Mouse (Mus musculus): Measurements from ENCODE around the gene Gramd1a. TPM values are rescaled to one million over a fixed set of nuclear protein-coding genes. Genes with fewer than 3 reads are reported as not detected.

Gramd1a gene
- polyA plus RNA-seq, 1 experiment from 2014 or later, result 11.9 TPM

- H3K9ac ChIP-seq, result no peak overlapping the region
- no peak for ATAC-seq (ENCODE audit: insufficient read depth)
- H3K4me2 ChIP-seq, result no peak overlapping the region
- no peaks in the 10 kb centered on the region for H3K27me3 ChIP-seq
- H3K9me3 ChIP-seq (replicated peaks), result no peaks in the 10 kb centered on the region
- H3K36me3 ChIP-seq (replicated peaks), result no peaks in the 10 kb centered on the region
- H3K4me1 ChIP-seq (replicated peaks), result no peaks in the 10 kb centered on the region; the same call in 1 of the 2 replicates
- H3K27ac ChIP-seq (replicated peaks), result no peak overlapping the region
- whole genome bisulfite sequencing (ENCODE audit: insufficient replicate concordance), result 38% methylated on average over 3 of the region's 3 CpGs
- H3K4me3 ChIP-seq (replicated peaks), result no peak overlapping the region
Measured at GRCm38 (mm10) chr7:31088206-31088605, 67.5 kb downstream of the Gramd1a start.

DNA sequence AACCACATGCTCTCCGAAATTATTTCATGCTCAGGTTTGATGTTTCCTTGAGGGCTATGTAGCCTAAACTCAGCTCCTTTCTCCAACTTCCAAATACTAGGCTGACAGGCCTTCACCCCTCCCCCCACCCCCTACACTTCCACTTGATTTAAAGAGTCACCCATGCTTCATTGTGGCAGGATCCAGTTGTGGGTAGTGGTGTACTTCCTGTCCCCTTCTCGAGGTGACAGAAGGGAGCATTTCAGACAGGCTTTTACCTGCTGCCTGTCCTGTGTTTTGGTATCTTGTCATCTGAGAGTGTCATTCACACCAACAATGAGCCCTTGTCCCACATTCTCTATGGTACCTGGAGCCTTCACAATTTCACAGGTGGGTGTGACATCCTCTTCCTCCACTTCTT lies 68.4 kb downstream of the Gramd1a start:
- no peaks in the 10 kb centered on the region for H3K36me3 ChIP-seq (replicated peaks)
- no peak overlapping the region for H3K9ac ChIP-seq
- no peaks in the 10 kb centered on the region for H3K27me3 ChIP-seq
- H3K4me3 ChIP-seq (replicated peaks), result no peak overlapping the region
- H3K4me2 ChIP-seq, result no peak overlapping the region
- no peaks in the 10 kb centered on the region; the same call in 1 of the 2 replicates for H3K4me1 ChIP-seq (replicated peaks)
- no peak overlapping the region for H3K27ac ChIP-seq (replicated peaks)
- ATAC-seq (ENCODE audit: insufficient read depth), result no peak
- H3K9me3 ChIP-seq (replicated peaks), result no peaks in the 10 kb centered on the region
- 19% methylated on average over 2 of the region's 2 CpGs for WGBS (ENCODE audit: insufficient replicate concordance)

- Histone ChIP-seq H3K4me3 (replicated peaks) (no peak overlapping the region), H3K27ac (replicated peaks) (no peak overlapping the region), H3K27me3 (no peaks in the 10 kb centered on the region), H3K9me3 (replicated peaks) (no peaks in the 10 kb centered on the region), H3K9ac (no peak overlapping the region), H3K4me1 (replicated peaks) (no peaks in the 10 kb centered on the region; the same call in 1 of the 2 replicates), H3K36me3 (replicated peaks) (no peaks in the 10 kb centered on the region), H3K4me2 (no peak overlapping the region)
- 69% methylated on average over 9 of the region's 9 CpGs for WGBS (ENCODE audit: insufficient replicate concordance)
- no peak for ATAC-seq (ENCODE audit: insufficient read depth)
Measured at GRCm38 (mm10) chr7:31086175-31086755, 69.4 kb downstream of the Gramd1a start.

- Histone ChIP-seq H3K4me1 (replicated peaks) (no peaks in the 10 kb centered on the region; the same call in 1 of the 2 replicates), H3K4me2 (no peak overlapping the region), H3K9me3 (replicated peaks) (no peaks in the 10 kb centered on the region), H3K27ac (replicated peaks) (no peak overlapping the region; the same call in 1 of the 2 replicates), H3K36me3 (replicated peaks) (no peaks in the 10 kb centered on the region), H3K9ac (no peak overlapping the region), H3K4me3 (replicated peaks) (no peak overlapping the region), H3K27me3 (no peaks in the 10 kb centered on the region)
- no peak for ATAC-seq (ENCODE audit: insufficient read depth)
- 56% methylated on average over 3 of the region's 3 CpGs for WGBS (ENCODE audit: insufficient replicate concordance)
Measured at GRCm38 (mm10) chr7:31085171-31085570, 70.5 kb downstream of the Gramd1a start.

DNA sequence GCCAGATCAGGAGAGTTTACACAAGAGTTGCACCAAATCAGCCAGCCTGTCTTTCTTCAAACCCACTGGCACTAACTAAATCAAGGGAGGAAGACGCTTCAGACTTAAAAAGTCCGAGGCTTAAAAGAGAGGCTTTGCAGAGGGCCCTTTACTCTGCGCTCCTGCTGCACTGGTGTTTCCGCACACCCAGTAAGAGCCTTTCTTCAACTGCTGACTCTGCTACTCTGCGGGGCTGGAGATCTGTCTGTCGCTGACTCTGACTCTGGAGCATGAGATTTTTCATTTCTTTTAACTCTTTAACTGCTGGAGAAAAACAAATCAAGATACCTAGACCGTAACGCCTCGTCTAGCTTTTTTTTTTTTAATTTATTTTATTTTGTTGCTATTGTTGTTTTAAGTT lies 71.6 kb downstream of the Gramd1a start:
- Histone ChIP-seq H3K9ac (no peak overlapping the region), H3K27me3 (no peaks in the 10 kb centered on the region), H3K27ac (replicated peaks) (no peak overlapping the region), H3K4me1 (replicated peaks) (no peaks in the 10 kb centered on the region; the same call in 1 of the 2 replicates), H3K4me2 (no peak overlapping the region), H3K4me3 (replicated peaks) (no peak overlapping the region), H3K36me3 (replicated peaks) (no peaks in the 10 kb centered on the region), H3K9me3 (replicated peaks) (no peaks in the 10 kb centered on the region)
- WGBS (ENCODE audit: insufficient replicate concordance), result 52% methylated on average over 9 of the region's 9 CpGs
- no peak for ATAC-seq (ENCODE audit: insufficient read depth)

GRCm38 (mm10) chr7:31082831-31083588 lies 72.7 kb downstream of the Gramd1a start:
- Histone ChIP-seq H3K4me3 (replicated peaks) (no peak overlapping the region), H3K9ac (no peak overlapping the region), H3K27me3 (no peaks in the 10 kb centered on the region), H3K4me1 (replicated peaks) (no peaks in the 10 kb centered on the region; the same call in 1 of the 2 replicates), H3K27ac (replicated peaks) (no peak overlapping the region), H3K36me3 (replicated peaks) (no peaks in the 10 kb centered on the region), H3K9me3 (replicated peaks) (no peaks in the 10 kb centered on the region), H3K4me2 (no peak overlapping the region)
- WGBS (ENCODE audit: insufficient replicate concordance), result 52% methylated on average over 14 of the region's 14 CpGs
- ATAC-seq (ENCODE audit: insufficient read depth), result no peak

DNA sequence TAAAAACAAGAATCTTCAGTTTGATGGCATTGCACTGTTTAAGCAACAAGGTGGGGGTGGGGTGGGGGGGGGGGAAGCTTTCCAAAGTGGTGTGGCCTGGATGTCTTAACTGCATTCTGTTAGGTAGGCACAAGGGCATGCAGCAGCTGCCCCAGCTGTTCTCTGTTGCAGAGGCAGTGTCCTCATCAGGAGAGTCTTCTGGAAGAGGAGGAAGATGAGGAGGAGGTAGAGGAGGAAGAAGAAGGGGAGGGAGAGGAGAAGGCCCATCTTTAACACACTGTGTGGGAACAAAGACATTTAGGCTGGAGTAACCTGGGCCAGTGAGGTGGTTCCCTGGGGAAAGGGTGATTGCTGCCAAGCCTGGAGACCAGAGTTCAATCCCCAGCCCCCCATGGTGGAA lies 73.6 kb downstream of the Gramd1a start:
- no peak overlapping the region for H3K9ac ChIP-seq
- H3K9me3 ChIP-seq (replicated peaks), result no peaks in the 10 kb centered on the region
- H3K4me2 ChIP-seq, result no peak overlapping the region
- no peak overlapping the region for H3K27ac ChIP-seq (replicated peaks)
- no peaks in the 10 kb centered on the region; the same call in 1 of the 2 replicates for H3K4me1 ChIP-seq (replicated peaks)
- ATAC-seq (ENCODE audit: insufficient read depth), result no peak
- no peaks in the 10 kb centered on the region for H3K27me3 ChIP-seq
- no peaks in the 10 kb centered on the region for H3K36me3 ChIP-seq (replicated peaks)
- no peak overlapping the region for H3K4me3 ChIP-seq (replicated peaks)

- H3K36me3 ChIP-seq (replicated peaks), result no peaks in the 10 kb centered on the region
- 21% methylated on average over 1 of the region's 1 CpGs for WGBS (ENCODE audit: insufficient replicate concordance)
- H3K4me3 ChIP-seq (replicated peaks), result no peak overlapping the region
- no peak overlapping the region for H3K9ac ChIP-seq
- H3K27ac ChIP-seq (replicated peaks), result no peak overlapping the region
- no peaks in the 10 kb centered on the region for H3K9me3 ChIP-seq (replicated peaks)
- H3K27me3 ChIP-seq, result no peaks in the 10 kb centered on the region
- ATAC-seq (ENCODE audit: insufficient read depth), result no peak
- H3K4me2 ChIP-seq, result no peak overlapping the region
- no peaks in the 10 kb centered on the region; the same call in 1 of the 2 replicates for H3K4me1 ChIP-seq (replicated peaks)
Measured at GRCm38 (mm10) chr7:31081106-31081505, 74.6 kb downstream of the Gramd1a start.

- Histone ChIP-seq H3K27ac (replicated peaks) (no peak overlapping the region), H3K4me3 (replicated peaks) (no peak overlapping the region), H3K9ac (no peak overlapping the region), H3K36me3 (replicated peaks) (no peaks in the 10 kb centered on the region), H3K9me3 (replicated peaks) (no peaks in the 10 kb centered on the region), H3K4me1 (replicated peaks) (no peaks in the 10 kb centered on the region; the same call in 1 of the 2 replicates), H3K4me2 (no peak overlapping the region), H3K27me3 (no peaks in the 10 kb centered on the region)
- 55% methylated on average over 3 of the region's 3 CpGs for WGBS (ENCODE audit: insufficient replicate concordance)
- ATAC-seq (ENCODE audit: insufficient read depth), result no peak
Measured at GRCm38 (mm10) chr7:31080611-31081010, 75.1 kb downstream of the Gramd1a start.
